Mouse (Mus musculus): ENCODE results near the gene Syngr1.

DNA sequence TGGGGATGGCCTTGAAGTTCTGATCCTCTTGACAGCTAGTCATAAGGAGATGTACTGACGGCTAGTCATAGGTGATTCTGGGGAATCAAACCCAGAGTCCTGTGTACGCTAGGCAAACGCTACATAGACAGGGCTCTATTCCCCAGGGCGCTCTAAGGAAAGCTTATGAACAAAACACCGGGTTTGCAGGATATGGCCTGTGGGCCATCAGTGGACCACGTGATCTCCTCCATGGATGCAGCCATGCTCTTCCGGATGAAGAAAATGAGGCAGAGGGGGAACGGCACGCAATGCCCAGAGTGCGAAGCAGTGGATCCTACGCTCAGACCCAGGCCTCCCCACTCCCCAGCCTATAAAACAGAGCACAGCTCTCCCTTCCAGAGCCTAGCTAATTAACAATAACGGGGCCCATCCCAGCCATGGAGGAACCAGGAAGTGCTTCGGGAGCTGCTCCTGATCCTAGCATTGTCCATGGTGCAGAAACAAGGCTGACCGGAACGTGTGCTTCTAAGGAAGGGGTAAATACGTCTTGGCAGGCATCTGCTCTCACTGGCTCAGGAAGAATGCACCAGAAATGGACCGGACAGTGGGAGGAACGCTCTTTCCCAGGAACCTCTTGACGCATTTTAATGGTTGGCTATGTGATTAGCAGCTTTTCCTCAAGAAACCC lies 39.9 kb upstream of the Syngr1 start:
- TF ChIP-seq GATA1 (IDR thresholded peaks at IDR 0.05; ENCODE audit: borderline replicate concordance, low read length): no peak
- TF ChIP-seq FLI1 (IDR thresholded peaks at IDR 0.05; ENCODE audit: low read length): no peak

Data from megakaryocyte, embryonic 14.5 days (primary cell).